Mouse (Mus musculus) neural tube, embryonic 15.5 days (tissue): ENCODE measurements around the gene Foxred2. TPM values are rescaled to one million over a fixed set of nuclear protein-coding genes. Genes with fewer than 3 reads are reported as not detected.

Source experiments
- ATAC-seq: fragments of 200-750 bp; cut with Nextera tagmentation; 2 replicates; pipeline ENCODE4 v1.8.0; 2017; ENCODE audit warnings: mild to moderate bottlenecking, moderate TSS enrichment, moderate library complexity; ENCODE audit not compliant: low FRiP score
- H3K27ac ChIP-seq: fragments of 300-500 bp; sonication (generic); replicated peaks from 2 replicates; pipeline ENCODE4 v1.5.1; 2015; ENCODE audit warnings: mild to moderate bottlenecking, inconsistent platforms
- H3K27me3 ChIP-seq: fragments of 300-500 bp; sonication (generic); replicated peaks from 2 replicates; pipeline ENCODE4 v1.6.1; 2015; ENCODE audit warnings: inconsistent platforms
- H3K36me3 ChIP-seq: fragments of 300-500 bp; sonication (generic); 2 replicates; pipeline ENCODE4 v1.6.1; 2015; ENCODE audit warnings: inconsistent platforms
- H3K4me1 ChIP-seq: fragments of 300-500 bp; sonication (generic); 2 replicates; pipeline ENCODE4 v1.6.1; 2015; ENCODE audit warnings: inconsistent platforms
- H3K4me2 ChIP-seq: fragments of 300-500 bp; sonication (generic); 2 replicates; pipeline ENCODE4 v1.6.1; 2015; ENCODE audit warnings: inconsistent platforms, mild to moderate bottlenecking, moderate library complexity
- H3K4me3 ChIP-seq: fragments of 300-500 bp; sonication (generic); replicated peaks from 2 replicates; pipeline ENCODE4 v1.5.1; 2015; ENCODE audit warnings: mild to moderate bottlenecking, inconsistent platforms
- H3K9ac ChIP-seq: fragments of 300-500 bp; sonication (generic); replicated peaks from 2 replicates; pipeline ENCODE4 v1.6.1; 2015; ENCODE audit warnings: mild to moderate bottlenecking, inconsistent platforms
- H3K9me3 ChIP-seq: fragments of 300-500 bp; sonication (generic); replicated peaks from 2 replicates; pipeline ENCODE4 v1.6.1; 2016; ENCODE audit warnings: inconsistent platforms
- WGBS: fragments of 180-500 bp; shearing (Covaris S2); methylation state at CpG from one replicate; pipeline ENCODE4 v1.1.7; 2015; ENCODE audit warnings: mixed read lengths; 5-methylcytosine and 5-hydroxymethylcytosine counted together
- polyA plus RNA-seq: library from polyadenylated mRNA; unstranded; fragments of >200 nt; fragmentation: Nextera tagmentation; extraction: Ambion mirVana; gene quantifications from 2 replicates; pipeline ENCODE4 v1.2.1, GENCODE M21; 2015

Gene Foxred2
- polyA plus RNA-seq, 1 experiment from 2014 or later = 9.3 TPM

GRCm38 (mm10) chr15:77891766-77892165 lies 64.8 kb downstream of the Foxred2 start:
- H3K4me2 ChIP-seq = no peak overlapping the region
- H3K36me3 ChIP-seq = no peaks in the 10 kb centered on the region
- H3K9ac ChIP-seq = no peak overlapping the region
- no peak overlapping the region for H3K27ac ChIP-seq
- 89% methylated on average over 8 of the region's 8 CpGs for WGBS
- ATAC-seq = no peak
- H3K4me3 ChIP-seq = no peak overlapping the region
- no peaks in the 10 kb centered on the region for H3K9me3 ChIP-seq
- H3K4me1 ChIP-seq = no peaks in the 10 kb centered on the region
- no peaks in the 10 kb centered on the region for H3K27me3 ChIP-seq

Other genes with a start within 250 kb of the Foxred2 start
- 0.17 TPM in 1 of 2 replicates, not detected in the other for gene Apol9b, start 227.7 kb downstream of the Foxred2 start, polyA plus RNA-seq
- gene Apol8, start 199.7 kb downstream of the Foxred2 start, polyA plus RNA-seq = 0.19 and 0.49 TPM in 2 replicates
- 9.6 and 17.7 TPM in 2 replicates for gene Myh9, start 114.5 kb downstream of the Foxred2 start, polyA plus RNA-seq
- 193 and 217 TPM in 2 replicates for gene Txn2, start 27.7 kb downstream of the Foxred2 start, polyA plus RNA-seq
- 156 and 166 TPM in 2 replicates for gene Eif3d, start 14.1 kb upstream of the Foxred2 start, polyA plus RNA-seq
- 15.4 and 18.9 TPM in 2 replicates for gene Cacng2, start 163.3 kb upstream of the Foxred2 start, polyA plus RNA-seq
- 88.4 and 99.8 TPM in 2 replicates for gene Ift27, start 217.4 kb upstream of the Foxred2 start, polyA plus RNA-seq
- 4.4 and 5.0 TPM in 2 replicates for gene Pvalb, start 249.7 kb upstream of the Foxred2 start, polyA plus RNA-seq